Mouse (Mus musculus) small intestine, adult 2 months (tissue): ENCODE measurements around the gene Serp2. TPM values are rescaled to one million over a fixed set of nuclear protein-coding genes. Genes with fewer than 3 reads are reported as not detected.

Experiments used
- H3K27ac ChIP-seq: fragments of 200-500 bp; 2 replicates; pipeline ENCODE4 v1.5.1; 2012; ENCODE audit warnings: low read depth, low read length, control low read depth, inconsistent platforms; ENCODE audit not compliant: insufficient read depth
- H3K27me3 ChIP-seq: fragments of 200-500 bp; 2 replicates; pipeline ENCODE4 v1.6.1; 2012; ENCODE audit warnings: mild to moderate bottlenecking, moderate library complexity, low read length, inconsistent platforms; ENCODE audit not compliant: control insufficient read depth, insufficient read depth
- H3K36me3 ChIP-seq: fragments of 200-500 bp; 2 replicates; pipeline ENCODE4 v1.6.1; 2012; ENCODE audit warnings: mild to moderate bottlenecking, low read length, control low read depth, inconsistent platforms; ENCODE audit not compliant: control insufficient read depth, insufficient read depth
- H3K4me1 ChIP-seq: fragments of 200-500 bp; 2 replicates; pipeline ENCODE4 v1.6.1; 2012; ENCODE audit warnings: low read length, inconsistent platforms, mixed read lengths; ENCODE audit not compliant: control insufficient read depth, insufficient read depth, insufficient read length
- H3K4me3 ChIP-seq: fragments of 200-500 bp; 2 replicates; pipeline ENCODE4 v1.5.1; 2012; ENCODE audit warnings: low read depth, mild to moderate bottlenecking, control low read depth, inconsistent platforms, low read length, moderate library complexity
- CTCF ChIP-seq: fragments of 200-500 bp; IDR thresholded peaks from 2 replicates; pipeline ENCODE4 v1.5.1; 2012; ENCODE audit warnings: low read depth, mild to moderate bottlenecking, control low read depth, inconsistent platforms, low read length, moderate library complexity, mixed read lengths; ENCODE audit not compliant: insufficient replicate concordance, insufficient read length; ENCODE audit errors: extremely low read depth
- POLR2A ChIP-seq: fragments of 200-500 bp; IDR thresholded peaks from 2 replicates; pipeline ENCODE4 v1.6.1; 2012; ENCODE audit warnings: low read depth, mild to moderate bottlenecking, control low read depth, inconsistent platforms, low read length, moderate library complexity
- WGBS: fragments of 180-500 bp; shearing (Covaris S2); methylation state at CpG from one replicate; pipeline ENCODE4 v1.1.7; 2018; 5-methylcytosine and 5-hydroxymethylcytosine counted together
- polyA plus RNA-seq: library from polyadenylated mRNA; depleted of rRNA; stranded (reverse); fragments of >200 nt; gene quantifications from 2 replicates; pipeline ENCODE4 v1.2.3, GENCODE M21; 2012

Gene Serp2
- polyA plus RNA-seq, 1 experiment: 2.0 TPM

DNA sequence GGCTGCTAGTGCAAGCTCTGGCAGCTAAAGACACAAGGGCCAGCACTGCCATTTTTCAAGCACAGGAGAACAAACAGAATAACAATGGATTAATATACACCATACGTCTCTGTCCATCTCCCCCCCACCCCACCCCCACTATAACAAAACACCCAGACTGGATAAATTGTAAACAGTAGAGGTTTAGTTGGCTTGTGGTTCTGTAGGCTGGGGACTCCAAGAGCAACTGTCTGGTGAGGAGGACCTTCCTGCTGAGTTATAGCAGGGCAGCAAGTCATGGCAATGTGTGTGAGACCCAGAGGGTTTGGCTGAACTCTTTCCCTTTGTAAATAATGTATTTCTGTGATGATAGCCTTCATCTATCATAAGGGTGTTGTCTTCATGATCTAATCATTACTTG lies 33.0 kb upstream of the Serp2 start:
- no peak overlapping the region for H3K4me3 ChIP-seq
- 77% methylated on average over 1 of the region's 1 CpGs for WGBS
- H3K27ac ChIP-seq: no peak overlapping the region
- TF ChIP-seq CTCF (no peak), POLR2A (no peak)
- peaks cover 4% of the 10 kb centered on the region; the same call in 1 of the 2 replicates for H3K4me1 ChIP-seq
- H3K36me3 ChIP-seq: no peaks in the 10 kb centered on the region
- H3K27me3 ChIP-seq: no peaks in the 10 kb centered on the region

DNA sequence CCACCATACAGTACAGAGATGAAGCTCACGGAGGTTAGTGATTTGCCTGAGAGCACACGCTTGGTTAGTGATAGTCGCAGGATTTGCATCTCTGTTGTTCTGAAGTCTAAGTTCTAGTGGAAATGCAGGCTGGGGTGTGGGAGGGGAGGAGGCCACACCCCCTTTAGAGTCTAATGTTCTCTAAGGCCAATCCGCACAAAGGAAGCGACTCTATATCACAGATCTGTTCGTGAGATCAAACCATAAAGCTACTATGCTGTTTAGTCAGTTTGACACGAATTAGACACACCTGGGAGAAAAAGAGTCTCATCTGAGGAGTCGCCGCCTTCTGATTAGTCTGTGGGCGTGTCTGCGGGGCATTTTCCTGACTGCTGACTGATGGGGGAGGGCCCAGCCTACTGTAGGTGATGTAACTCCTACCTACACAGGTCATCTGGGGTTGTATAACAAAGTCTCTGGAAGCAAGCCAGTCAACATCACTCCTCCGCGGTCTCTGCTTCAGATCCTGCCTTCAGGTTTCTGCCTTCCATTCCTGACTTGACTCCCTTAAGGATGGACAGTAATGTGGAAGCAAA lies 29.2 kb upstream of the Serp2 start:
- no peak for TF ChIP-seq POLR2A
- TF ChIP-seq CTCF: no peak
- Histone ChIP-seq H3K27ac (no peak overlapping the region), H3K4me1 (no peaks in the 10 kb centered on the region; the same call in 1 of the 2 replicates), H3K27me3 (no peaks in the 10 kb centered on the region), H3K36me3 (no peaks in the 10 kb centered on the region), H3K4me3 (no peak overlapping the region)
- WGBS: 21% methylated on average over 13 of the region's 13 CpGs

DNA sequence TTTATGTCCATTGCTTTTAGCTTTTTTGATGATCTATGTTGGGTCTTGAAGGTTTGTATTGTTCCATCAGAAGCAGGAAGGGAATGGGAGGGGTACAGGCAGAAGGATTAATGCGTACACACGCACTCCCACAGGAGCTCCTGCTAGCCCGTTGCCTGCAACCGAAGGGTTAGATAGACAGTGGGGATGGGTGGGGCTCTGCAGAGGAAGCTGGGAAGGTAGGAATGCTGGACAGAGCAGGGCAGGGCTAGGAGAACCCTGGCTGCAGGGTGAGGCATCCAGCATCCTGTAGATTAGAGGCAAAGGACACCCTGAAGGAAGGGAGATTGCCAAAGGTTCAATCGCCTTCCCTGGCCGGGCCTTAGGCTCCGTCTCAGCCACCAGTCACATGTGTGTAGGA lies 27.3 kb upstream of the Serp2 start:
- TF ChIP-seq POLR2A (no peak), CTCF (no peak)
- no peaks in the 10 kb centered on the region; the same call in 1 of the 2 replicates for H3K4me1 ChIP-seq
- H3K27me3 ChIP-seq: no peaks in the 10 kb centered on the region
- H3K4me3 ChIP-seq: no peak overlapping the region
- H3K27ac ChIP-seq: no peak overlapping the region
- H3K36me3 ChIP-seq: no peaks in the 10 kb centered on the region
- WGBS: 64% methylated on average over 7 of the region's 7 CpGs

DNA sequence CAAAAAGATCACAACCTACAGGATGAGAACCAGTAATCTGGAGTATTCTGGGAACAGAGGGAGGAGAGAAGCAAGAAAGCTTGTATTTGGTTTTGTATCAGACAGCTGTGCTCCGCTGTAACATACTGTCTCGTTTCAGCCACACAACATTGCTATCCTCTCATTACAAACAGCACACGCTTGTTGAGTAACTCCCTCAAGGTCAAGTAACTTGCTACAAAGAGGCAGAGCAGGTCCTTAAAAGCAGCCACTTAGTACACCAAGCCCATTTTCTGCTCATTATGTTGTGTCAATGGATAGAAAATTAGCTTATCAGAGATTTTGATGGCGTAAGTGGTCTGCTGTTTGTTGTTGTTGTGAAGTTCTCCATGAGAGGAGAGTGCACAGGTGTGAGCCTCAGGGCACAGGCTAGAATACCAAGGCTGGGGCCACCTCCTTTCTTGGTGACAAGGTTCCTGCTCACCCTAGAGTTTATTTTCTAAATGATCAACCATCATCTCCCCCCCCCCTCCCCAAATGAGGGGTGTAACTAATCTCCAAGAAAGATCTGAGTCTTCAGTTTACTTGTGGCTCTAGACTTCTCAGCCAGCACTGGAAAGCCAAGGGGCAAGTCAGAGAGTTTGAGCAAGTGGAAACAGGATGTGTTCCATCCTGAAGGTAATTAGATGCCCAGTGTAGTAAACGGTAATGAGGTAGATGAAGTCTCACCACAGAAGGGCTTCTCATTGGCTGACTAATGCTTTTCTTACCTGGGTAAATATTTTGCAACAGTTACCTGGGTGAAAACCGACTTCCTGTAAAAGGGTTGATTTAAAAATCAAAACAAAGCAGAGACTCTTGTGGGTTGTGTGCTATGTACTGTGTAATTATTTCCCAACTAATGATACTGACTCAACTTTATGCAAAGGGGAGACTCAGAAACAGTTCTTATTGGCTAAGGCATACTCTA lies 25.6 kb upstream of the Serp2 start:
- no peaks in the 10 kb centered on the region; the same call in 1 of the 2 replicates for H3K4me1 ChIP-seq
- H3K27me3 ChIP-seq: no peaks in the 10 kb centered on the region
- 68% methylated on average over 6 of the region's 6 CpGs for WGBS
- H3K4me3 ChIP-seq: no peak overlapping the region
- TF ChIP-seq POLR2A (no peak), CTCF (no peak)
- H3K36me3 ChIP-seq: no peaks in the 10 kb centered on the region
- no peak overlapping the region for H3K27ac ChIP-seq

DNA sequence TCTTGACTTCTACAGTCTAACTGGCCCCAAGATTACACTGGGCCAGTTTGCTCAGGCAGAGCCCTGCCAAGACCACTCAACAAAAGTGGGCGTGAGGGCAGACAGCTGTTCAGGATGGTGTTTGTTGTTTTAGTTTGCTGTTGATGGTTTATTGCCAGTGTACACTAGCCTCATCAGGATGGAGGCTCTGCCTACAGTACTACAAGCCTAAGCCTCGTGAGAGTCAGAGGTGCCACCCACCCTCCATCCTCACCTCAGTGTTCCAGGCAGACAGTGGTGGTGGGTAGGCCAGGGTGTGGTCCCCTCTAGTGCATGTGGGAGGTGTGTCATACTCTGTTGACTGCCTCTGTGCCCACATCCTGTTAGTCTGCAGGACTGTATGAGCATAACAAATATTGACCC lies 23.0 kb upstream of the Serp2 start:
- WGBS: 61% methylated on average over 2 of the region's 2 CpGs
- H3K27ac ChIP-seq: no peak overlapping the region
- no peaks in the 10 kb centered on the region for H3K27me3 ChIP-seq
- no peak overlapping the region for H3K4me3 ChIP-seq
- no peaks in the 10 kb centered on the region for H3K4me1 ChIP-seq
- no peaks in the 10 kb centered on the region for H3K36me3 ChIP-seq
- TF ChIP-seq POLR2A: no peak
- no peak for TF ChIP-seq CTCF

DNA sequence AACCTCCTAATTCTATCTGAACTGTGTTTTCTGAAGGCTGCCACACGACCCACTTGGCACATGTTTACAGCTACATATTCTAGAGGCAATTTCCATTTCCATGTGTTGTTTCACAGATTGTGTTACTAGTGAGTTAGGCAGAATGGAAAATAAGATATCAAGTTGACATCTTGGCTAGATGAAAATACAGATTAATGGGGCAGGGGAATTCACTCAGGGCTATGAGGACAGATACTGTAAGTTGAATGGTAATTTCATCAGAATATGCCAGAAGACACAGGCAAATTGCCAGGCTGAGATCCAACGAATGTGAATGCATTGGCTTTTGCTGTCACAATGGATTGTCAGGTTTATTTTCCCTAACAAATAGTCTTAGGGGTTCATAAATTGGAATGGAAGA lies 21.2 kb upstream of the Serp2 start:
- no peaks in the 10 kb centered on the region for H3K4me1 ChIP-seq
- 69% methylated on average over 2 of the region's 2 CpGs for WGBS

DNA sequence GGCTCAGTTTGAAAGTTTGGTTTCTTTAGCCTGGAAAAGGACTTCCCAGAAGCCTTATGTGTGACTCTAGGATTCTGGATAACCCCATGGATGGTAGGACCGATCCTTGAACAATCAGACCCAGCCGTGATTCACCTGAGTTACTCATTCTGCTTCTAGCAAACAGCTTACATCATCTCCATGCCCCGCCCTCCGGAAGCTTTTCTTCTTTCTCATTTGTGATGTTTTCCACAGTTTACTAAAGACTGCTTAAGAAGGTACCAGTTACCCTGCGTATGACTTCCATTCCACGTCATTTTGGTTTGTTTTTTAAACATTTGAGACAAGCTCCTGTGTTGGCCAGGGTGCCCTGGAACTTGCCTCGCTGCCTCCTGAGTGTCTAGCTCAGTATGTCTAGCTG lies 13.6 kb upstream of the Serp2 start:
- H3K4me1 ChIP-seq: peaks cover 4% of the 10 kb centered on the region; the same call in 1 of the 2 replicates
- WGBS: 62% methylated on average over 7 of the region's 7 CpGs
- TF ChIP-seq POLR2A (no peak), CTCF (no peak)

More for the DNA sequence above, 21.2 kb upstream of the Serp2 start:
- Histone ChIP-seq H3K36me3 (no peaks in the 10 kb centered on the region), H3K4me3 (no peak overlapping the region), H3K27me3 (no peaks in the 10 kb centered on the region), H3K27ac (no peak overlapping the region)
- TF ChIP-seq POLR2A (no peak), CTCF (no peak)

More for the DNA sequence above, 13.6 kb upstream of the Serp2 start:
- Histone ChIP-seq H3K27me3 (no peaks in the 10 kb centered on the region), H3K27ac (no peak overlapping the region), H3K36me3 (no peaks in the 10 kb centered on the region), H3K4me3 (no peak overlapping the region)
